Mouse (Mus musculus): Measurements from ENCODE around the gene Uqcr10.

- TF ChIP-seq GABPA (IDR thresholded peaks at IDR 0.05; ENCODE audit: low read depth, low read length) (no peak), ELF1 (IDR thresholded peaks at IDR 0.05; ENCODE audit: low read depth, low read length) (no peak), EP300 (IDR thresholded peaks at IDR 0.05; ENCODE audit: low read depth in 1 of 2, low read length in 2 of 2) (no peak), POLR2AphosphoS2 (IDR thresholded peaks at IDR 0.05; ENCODE audit: low read length) (no peak), CTCF (IDR thresholded peaks at IDR 0.05 in 2 of 3, conservative IDR thresholded peaks at IDR 0.05 in 1 of 3; ENCODE audit: control insufficient read depth in 1 of 3, insufficient read depth in 1 of 3, low read depth in 2 of 3, low read length in 3 of 3, poor library complexity in 1 of 3, severe bottlenecking in 1 of 3) (no peak), POLR2A (IDR thresholded peaks at IDR 0.05; ENCODE audit: control insufficient read depth in 1 of 2, insufficient read depth in 1 of 2, low read depth in 1 of 2, low read length in 2 of 2, poor library complexity in 1 of 2) (no peak)
Observed at GRCm38 (mm10) chr11:4738719-4739118, 34.6 kb upstream of the Uqcr10 start.
